Mouse (Mus musculus) stomach, postnatal 0 days (tissue): ENCODE measurements at regions not wholly inside any gene's neighbourhood (a gene's known extent, or its start where the extent isn't known, plus 50 kb on each side); places are given as distances from the start of the nearest gene placed in this dataset.

Source experiments
- CTCF ChIP-seq: IDR thresholded peaks from 2 replicates; pipeline ENCODE4 v1.5.1; 2016; ENCODE audit warnings: antibody characterized with exemption, low read depth, mild to moderate bottlenecking, moderate library complexity
- EP300 ChIP-seq: optimal IDR thresholded peaks from 2 replicates; pipeline ENCODE3; 2016; ENCODE audit warnings: antibody characterized with exemption

DNA sequence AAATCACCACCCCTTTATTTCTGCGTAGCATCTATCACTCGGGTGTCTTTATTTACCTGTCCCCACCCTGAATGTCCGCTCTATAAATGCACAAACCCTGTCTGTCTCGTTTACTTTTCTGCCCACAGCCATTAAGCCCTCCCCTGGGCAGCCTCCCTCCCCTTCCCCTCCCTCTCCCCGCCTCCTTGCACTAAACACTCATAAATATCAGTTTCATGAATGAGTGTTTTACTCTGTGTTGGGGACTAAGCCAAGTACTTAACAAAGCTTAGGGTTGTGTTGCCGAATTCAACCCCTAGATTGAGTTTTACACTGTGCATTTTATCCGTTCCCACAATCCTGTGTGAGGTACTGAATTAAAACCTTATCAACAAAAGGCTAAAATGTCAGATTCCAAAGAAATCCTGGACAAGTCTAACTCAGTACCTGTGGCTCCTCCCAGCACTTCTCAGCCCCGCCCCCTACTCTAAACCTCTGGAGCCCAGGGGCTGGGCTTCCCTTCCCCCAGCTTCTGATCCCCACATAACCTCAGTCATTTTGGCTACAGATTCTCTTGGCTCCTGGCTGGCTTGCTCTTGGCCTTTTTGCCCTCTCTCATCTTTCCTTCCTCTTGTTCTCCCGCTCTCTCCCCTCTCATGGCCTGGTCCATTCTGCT, 52.0 kb upstream of the Clint1 start:
- TF ChIP-seq CTCF (no peak), EP300 (no peak)
